Mouse (Mus musculus): ENCODE measurements around the gene Sgta. TPM values are rescaled to one million over a fixed set of nuclear protein-coding genes. Genes with fewer than 3 reads are reported as not detected.
"Not testable (repeated sequence)": the region's sequence is repeated elsewhere in the genome, so short reads cannot be mapped to it uniquely, and the experiment has no call there.

Sgta gene
- total RNA-seq, 2 experiments from 2014 or later = 91.5 to 93.3 TPM

- DNase-seq; intact Hi-C loops (cut with DNase I): not testable (repeated sequence)
Observed at GRCm38 (mm10) chr10:81064519-81064918, 4.5 kb upstream of the Sgta start.

DNA sequence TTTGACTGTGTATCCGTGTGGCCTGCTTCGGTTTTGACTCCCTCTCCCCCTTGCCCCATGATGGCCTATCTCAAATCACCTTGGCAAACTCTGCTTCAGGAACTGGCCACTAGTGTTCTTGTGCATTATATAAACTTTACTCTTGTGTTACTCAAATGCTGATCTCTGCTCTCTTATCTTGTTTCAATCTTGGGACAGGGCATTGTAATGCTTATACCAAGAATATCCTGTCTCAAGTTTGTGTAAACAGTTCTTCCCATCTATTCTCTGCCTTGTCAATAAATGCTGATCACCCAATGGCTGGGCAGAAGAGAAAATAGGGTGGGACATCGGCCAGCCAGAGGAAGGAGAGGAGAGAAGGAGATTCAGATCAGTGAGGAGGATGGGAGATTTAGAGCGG is 2.7 kb upstream of the Sgta start:
- no peak for DNase-seq

GRCm38 (mm10) chr10:81058896-81059295 is 1.1 kb downstream of the Sgta start:
- DNase-seq = no peak
- intact Hi-C loops (cut with DNase I) = no loop called here

More for the DNA sequence above, 2.7 kb upstream of the Sgta start:
- intact Hi-C loops (cut with DNase I) = no loop called here

GRCm38 (mm10) chr10:81057406-81058130 is 2.4 kb downstream of the Sgta start:
- DNase-seq = peak in 1 of 2 experiments; percentile 48
- intact Hi-C loops (cut with DNase I) = no loop called here

DNA sequence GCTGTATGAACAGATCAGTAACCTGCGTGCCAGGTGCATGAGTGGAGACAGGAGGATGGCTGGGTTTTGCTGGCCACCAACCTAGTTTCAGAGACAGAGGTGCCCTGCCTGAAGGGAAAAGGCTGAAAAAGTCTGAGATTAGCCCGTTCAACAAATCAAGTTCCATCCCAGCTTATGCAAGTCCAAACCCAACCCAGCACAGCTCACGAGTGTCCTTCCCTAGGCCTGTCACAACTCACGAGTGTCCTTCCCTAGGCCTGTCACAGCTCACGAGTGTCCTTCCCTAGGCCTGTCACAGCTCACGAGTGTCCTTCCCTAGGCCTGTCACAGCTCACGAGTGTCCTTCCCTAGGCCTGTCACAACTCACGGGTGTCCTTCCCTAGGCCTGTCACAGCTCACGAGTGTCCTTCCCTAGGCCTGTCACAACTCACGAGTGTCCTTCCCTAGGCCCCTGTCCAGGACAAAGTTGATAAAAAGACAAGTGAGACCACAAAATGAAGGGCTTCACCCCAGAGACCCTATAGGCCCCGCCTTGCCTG is 4.1 kb downstream of the Sgta start:
- intact Hi-C loops (cut with DNase I); DNase-seq: not testable (repeated sequence)

DNA sequence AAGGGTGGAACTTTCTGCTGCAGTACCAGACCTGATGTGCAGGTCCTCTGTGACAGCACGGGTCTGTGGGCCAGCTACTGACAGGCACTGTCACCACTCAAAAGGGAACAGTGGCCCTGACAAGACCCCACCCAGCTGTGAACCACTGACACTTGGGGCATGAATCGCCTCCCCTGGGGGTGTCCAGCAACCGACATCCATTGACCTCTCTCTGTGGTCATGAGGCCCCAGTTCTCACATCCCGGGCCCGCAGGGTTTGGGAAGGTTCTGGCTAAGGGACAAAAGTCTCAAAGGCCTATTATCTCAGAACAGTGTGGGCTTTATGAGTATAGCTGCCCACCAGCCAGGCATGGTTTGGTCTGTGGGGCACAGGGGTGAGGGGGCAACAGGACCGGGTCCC is 4.8 kb downstream of the Sgta start:
- intact Hi-C loops (cut with DNase I) = no loop called here
- no peak for DNase-seq

DNA sequence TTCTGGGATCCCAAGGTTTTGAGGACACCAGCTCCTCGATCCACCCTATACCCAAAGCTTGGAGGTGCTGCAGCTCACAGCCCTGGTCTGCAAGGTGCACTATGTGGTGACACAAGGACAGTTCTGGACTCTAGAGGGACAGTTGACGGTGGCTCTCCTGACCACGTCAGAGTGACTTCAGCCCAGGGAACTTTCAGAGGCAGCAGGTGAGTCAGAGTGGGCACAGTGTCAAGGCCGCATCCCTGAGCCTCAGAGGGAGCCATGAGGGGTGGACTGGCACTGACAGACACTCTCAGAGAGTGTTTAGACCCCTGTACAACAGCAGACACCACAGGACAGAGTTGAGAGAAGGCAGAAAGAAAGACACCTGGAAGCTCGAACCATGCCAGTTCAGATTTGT is 7.4 kb downstream of the Sgta start:
- DNase-seq = no peak
- intact Hi-C loops (cut with DNase I) = no loop called here

- DNase-seq = no peak
- intact Hi-C loops (cut with DNase I) = no loop called here
Observed at GRCm38 (mm10) chr10:81051133-81051532, 8.8 kb downstream of the Sgta start.

GRCm38 (mm10) chr10:81050645-81051044 is 9.3 kb downstream of the Sgta start:
- intact Hi-C loops (cut with DNase I) = no loop called here
- DNase-seq = no peak

DNA sequence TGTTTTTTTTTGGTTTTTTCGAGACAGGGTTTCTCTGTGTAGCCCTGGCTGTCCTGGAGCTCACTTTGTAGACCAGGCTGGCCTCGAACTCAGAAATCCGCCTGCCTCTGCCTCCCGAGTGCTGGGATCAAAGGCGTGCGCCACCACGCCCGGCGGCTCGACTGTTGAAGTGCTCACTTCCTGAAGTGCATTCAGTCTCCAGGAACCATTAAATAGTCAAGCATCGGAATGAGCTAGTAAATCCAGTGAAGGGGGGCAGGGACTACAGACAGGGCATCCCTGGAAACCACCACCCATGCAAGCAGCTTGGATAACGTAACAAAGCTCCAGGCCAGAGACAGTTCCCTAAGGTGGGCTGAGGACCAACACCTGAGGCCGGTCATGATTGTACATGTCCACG is 14.7 kb downstream of the Sgta start:
- intact Hi-C loops (cut with DNase I); DNase-seq: not testable (repeated sequence)

DNA sequence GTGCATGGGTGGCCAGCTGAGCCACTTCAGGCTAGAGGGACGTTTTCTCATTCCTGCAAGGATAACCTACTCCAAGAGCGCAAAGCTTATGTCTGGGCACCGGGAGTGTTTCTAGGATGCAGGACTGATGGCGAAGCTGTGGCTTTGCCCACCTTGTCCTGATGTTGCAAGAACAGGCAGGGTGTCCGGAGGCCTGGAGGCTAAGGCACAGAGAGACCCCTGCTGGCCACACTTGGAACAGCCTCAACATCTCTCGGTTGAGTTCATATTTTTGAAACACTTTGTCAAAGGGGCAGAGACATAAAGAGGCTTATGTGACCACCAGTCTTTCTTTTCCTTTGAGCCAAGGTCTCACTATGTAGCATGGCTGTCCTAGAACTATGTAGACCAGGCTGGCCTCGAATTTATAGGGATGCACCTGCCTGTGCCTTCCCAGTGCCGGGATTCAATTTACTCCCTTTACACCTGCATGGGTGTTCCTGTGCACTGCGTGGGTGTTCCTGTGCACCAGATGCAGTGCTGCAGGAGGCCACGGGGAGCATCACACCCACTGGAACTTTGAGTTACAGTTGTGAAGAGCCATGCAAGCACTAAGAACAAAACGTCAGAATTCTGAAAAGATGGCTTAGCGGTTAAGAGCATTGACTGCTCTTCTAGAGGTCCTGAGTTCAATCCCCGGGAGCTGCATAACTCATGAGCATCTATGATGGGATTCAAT is 18.4 kb downstream of the Sgta start:
- intact Hi-C loops (cut with DNase I) = loop anchor here (1.0 to 2.0 kb wide), 2 partner anchors 25 to 41 kb away; no protein-coding TSS in a partner anchor
- peak; percentile 72 to 81 for DNase-seq

DNA sequence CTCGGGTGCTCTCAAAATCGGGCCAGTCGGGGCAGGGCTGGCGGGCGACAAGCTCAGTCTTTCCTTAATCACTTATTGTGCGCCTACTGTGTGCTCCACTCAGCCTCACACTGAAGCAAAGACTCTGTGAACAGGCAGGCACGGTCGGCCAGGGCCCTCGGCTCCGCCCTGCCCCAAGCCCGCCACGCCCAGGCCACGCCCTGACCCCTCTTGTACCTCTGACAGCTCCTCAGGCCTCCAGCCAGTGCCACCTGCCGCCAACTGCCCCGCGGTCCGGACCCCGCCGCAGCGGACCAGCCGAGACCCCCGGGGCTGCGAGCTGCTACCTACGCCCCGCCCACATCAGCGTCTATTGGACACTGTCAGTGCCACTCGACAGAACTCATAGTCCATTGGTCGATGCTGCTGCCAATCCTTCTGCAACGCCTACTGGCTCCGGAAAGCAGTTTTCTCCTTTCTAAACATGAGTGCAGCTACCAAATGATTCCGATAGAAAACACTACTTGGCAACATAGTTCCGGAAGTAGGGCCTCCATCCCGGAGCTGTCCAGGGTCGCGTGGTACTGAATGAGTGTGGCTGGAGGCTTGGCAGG is 22.9 kb downstream of the Sgta start, which contains the start of gene Slc39a3:
Slc39a3 (minus strand) TSS at position 439 of the 593 bp plus-strand sequence.
- intact Hi-C loops (cut with DNase I) = no loop called here
- DNase-seq = peak; percentile 98 to 99

DNA sequence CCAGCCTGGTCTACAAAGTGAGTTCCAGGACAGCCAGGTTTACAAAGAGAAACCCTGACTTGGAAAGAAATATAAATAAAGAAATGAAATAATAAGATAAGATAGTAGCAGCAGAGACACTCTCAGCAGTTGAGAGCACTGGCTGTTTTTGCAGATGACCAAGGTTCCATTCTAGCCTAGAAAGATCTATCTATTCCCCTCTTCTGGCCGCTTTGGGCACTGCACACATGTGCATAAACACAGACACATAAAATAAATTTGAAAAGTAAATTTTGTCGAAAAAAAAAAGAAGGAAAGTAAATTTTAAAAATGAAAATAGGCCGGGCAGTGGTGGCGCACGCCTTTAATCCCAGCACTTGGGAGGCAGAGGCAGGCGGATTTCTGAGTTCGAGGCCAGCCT is 23.7 kb downstream of the Sgta start:
- no peak for DNase-seq
- intact Hi-C loops (cut with DNase I) = no loop called here

DNA sequence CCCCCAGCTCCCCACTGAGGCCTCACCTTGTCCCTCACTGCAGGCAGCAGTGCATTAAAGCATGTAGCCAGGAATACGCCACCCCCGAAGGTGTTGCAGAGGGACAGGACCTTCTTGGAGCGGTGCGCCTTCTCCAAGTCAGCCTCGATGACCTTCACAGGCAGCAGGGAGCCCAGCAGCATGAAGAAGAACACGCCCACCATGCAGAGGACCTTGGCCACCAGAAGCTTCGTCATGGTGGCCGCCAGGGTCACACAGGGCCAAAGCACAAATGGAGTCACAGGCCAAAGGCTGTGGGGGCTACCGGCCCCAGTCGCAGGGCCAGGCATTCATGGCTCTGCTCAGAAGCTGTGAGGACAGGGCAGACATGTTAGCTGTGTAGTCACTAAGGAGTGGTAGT is 26.4 kb downstream of the Sgta start:
- intact Hi-C loops (cut with DNase I) = no loop called here
- no peak for DNase-seq

DNA sequence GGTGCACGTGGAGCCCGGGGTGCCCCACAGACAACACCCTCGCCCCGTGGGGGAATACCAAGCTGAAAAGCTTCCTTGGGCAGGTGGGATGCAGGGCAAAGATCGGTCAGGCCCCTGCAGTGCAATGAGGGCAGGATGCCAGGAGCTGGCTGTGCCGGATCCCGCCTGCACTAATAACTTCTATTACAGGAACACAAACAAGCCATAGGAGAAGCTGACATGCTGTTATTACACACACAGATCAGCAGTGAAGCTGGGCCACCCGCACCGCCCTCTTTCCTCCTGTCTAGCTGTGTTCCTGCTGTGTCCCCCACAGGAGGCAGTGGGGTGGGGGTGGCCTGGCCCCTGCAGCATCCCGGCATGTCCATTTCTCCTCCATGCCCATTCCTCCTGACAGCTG is 30.9 kb downstream of the Sgta start:
- no peak for DNase-seq
- intact Hi-C loops (cut with DNase I) = no loop called here

- no peak for DNase-seq
- intact Hi-C loops (cut with DNase I) = no loop called here
Observed at GRCm38 (mm10) chr10:81028219-81028618, 31.8 kb downstream of the Sgta start.

- peak; percentile 18 to 33 for DNase-seq
- intact Hi-C loops (cut with DNase I) = no loop called here
Observed at GRCm38 (mm10) chr10:81027331-81027730, 32.6 kb downstream of the Sgta start.

DNA sequence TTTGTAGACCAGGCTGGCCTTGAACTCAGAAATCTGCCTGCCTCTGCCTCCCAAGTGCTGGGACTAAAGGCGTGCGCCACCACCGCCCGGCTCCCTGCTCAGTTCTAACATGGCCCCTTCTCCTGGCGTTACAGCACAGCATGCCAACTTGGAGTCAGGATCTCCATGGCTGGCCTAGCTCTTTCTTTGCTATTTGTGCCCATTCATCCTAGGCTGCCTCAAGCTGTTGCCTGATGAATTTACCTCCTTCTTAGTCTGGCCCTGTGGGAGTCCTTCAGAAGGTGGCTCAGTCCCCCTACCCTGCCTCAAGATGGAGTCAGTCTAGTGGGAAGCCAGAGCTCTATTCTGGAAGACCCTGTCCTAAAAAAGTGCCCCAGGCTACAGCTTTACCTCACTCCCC is 33.1 kb downstream of the Sgta start:
- intact Hi-C loops (cut with DNase I) = no loop called here
- no peak for DNase-seq

GRCm38 (mm10) chr10:81025639-81026275 is 34.2 kb downstream of the Sgta start, which contains the start of gene Diras1:
TSS of gene Diras1 (minus strand) at chr10:81025662.
- no peak for DNase-seq
- intact Hi-C loops (cut with DNase I) = no loop called here

- intact Hi-C loops (cut with DNase I) = no loop called here
Observed at GRCm38 (mm10) chr10:81025047-81025621, 34.8 kb downstream of the Sgta start.

More at GRCm38 (mm10) chr10:81025047-81025621, 34.8 kb downstream of the Sgta start:
- peak in 1 of 2 experiments; percentile 28 for DNase-seq
